Mouse (Mus musculus) thymus, postnatal 4 days (tissue): ENCODE measurements around the gene Slco6c1.

Source experiments
- DNase-seq: peaks from one replicate; pipeline ENCODE4 v3.0.0; 2021

Gene Slco6c1

GRCm38 (mm10) chr1:97128201-97128600 lies at the start of gene Slco6c1:
TSS of gene Slco6c1 (minus strand) at chr1:97128301.
- DNase-seq: no peak

- DNase-seq: no peak
These were observed 89.1 kb downstream of the Slco6c1 start for GRCm38 (mm10) chr1:97038982-97039381.

GRCm38 (mm10) chr1:97038548-97038947 lies 89.6 kb downstream of the Slco6c1 start:
- DNase-seq: no peak

- DNase-seq: no peak
These were observed 90.1 kb downstream of the Slco6c1 start for GRCm38 (mm10) chr1:97037955-97038354.

GRCm38 (mm10) chr1:97021388-97021787 lies 106.7 kb downstream of the Slco6c1 start:
- no peak for DNase-seq

GRCm38 (mm10) chr1:97019404-97019803 lies 108.7 kb downstream of the Slco6c1 start:
- DNase-seq: no peak

GRCm38 (mm10) chr1:97018978-97019377 lies 109.1 kb downstream of the Slco6c1 start:
- DNase-seq: peak; percentile 29
